Mouse (Mus musculus): ENCODE measurements around the gene R3hcc1l.

Gene R3hcc1l

DNA sequence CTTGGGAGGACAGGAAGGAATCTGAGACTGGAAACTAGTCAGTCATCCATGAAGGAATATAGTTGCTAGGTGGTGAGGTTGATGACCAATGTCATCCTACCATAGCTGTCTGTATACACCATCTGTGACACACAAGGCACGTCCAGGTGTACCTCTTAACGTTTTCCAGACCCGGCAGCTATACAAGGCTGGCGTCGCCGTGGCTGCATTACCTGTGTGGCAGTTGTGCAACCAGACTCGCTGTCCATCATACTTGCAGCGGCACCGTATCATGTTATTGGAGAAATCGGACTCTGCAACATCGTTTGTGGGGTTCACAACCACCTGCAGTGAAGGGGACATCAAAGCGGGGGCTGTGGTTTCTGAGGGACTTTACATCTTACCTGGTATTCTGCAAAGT lies 78.7 kb downstream of the R3hcc1l start:
- DNase-seq (ENCODE audit: extremely low read depth, low read depth), result no peak

DNA sequence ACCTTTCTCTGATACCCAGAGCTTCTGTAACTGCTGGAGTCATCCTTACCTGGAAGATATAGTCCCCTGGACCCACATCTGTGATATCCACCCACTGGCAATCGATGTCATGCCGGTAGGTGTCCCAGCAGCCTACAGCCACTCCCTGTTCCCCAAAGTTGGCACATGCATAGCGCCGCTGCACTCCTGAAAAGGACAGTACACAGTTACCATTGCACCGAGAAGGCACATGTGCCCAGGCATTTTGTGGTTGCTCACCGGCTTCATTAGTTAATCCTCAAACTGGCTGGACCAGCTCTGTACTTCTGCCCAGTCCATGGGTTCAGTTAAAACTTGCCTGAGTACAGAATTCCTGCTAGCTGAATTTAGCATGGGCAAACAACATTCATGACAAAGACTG lies 79.3 kb downstream of the R3hcc1l start:
- no peak for DNase-seq (ENCODE audit: extremely low read depth, low read depth)

DNA sequence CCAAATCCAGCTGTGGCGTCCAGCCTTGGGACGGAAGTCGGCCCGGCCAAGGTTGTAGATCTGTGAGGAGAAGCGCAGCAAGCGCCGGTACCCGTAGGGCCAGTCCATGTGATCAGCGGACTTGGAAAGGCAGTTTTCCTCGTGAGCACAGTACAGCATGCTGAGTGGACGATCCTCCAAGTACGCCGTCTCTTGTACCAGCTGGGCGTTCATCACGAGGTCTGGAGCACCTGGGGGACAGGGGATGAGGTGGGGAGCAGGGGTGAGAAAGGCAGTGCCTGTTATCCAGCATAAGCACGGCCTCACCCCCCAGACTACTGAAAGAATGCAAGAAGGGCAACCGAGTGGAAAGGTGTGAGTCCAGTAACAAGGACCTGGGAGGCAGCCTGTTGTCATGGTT lies 81.3 kb downstream of the R3hcc1l start:
- no peak for DNase-seq (ENCODE audit: extremely low read depth, low read depth)

DNA sequence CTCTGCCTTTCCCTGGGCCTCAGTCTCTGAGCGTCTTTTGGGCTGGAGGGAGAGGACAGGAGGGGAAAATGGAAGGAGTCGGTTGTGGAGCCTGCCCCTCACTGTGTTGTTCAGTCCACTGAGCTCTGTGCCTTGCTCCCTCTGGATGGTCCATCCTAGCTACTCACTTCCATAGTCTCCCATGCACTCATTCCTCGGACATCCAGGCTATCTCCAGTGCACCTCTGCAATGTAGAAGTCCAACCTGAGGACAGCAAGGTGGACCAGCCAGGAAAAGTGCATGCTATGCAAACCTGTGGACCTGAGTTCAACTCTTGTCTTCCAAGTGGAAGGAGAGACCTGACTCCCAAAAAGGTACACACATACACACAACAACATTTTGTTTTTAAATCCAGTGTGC lies 82.0 kb downstream of the R3hcc1l start:
- DNase-seq (ENCODE audit: extremely low read depth, low read depth), result no peak

DNA sequence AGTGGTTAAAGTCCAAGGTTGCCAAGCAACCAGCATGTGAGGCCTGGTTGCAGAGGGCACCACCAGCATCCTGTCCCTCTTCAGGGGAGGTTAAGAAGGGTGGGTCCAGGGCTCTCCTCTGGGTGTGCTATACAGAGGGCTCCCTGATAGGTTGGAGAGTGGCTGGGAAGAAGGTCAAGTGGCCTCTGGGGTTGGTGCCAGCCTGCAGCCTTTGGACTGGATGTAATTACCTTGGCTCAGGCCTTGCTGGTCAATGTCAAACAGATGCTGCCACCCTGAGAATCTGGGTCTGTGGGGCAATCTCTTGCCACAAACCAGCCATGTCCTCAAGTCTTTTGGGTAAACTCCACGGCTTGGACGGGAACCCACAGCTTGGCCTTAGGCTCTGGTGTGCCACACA lies 82.9 kb downstream of the R3hcc1l start:
- no peak for DNase-seq (ENCODE audit: extremely low read depth, low read depth)

DNA sequence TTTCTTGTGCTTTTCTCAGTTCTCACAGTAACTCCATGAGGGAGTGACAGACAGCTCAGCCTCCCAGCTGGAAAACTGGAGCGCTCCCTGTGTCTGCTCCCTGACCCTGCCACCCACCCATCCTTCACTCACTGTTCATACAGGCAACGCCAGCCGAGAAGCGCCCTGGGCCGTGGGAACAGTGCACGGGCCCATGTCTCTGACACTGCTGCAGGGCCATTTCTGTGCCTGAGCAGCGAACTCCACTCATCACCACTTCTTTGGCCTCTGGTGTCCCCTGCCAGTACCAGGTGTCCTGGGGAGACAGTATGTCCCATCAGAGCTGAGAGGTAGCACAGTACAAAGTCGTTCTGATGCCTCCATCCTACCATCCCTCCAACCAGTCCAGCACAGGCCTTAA lies 83.5 kb downstream of the R3hcc1l start:
- no peak for DNase-seq (ENCODE audit: extremely low read depth, low read depth)

DNA sequence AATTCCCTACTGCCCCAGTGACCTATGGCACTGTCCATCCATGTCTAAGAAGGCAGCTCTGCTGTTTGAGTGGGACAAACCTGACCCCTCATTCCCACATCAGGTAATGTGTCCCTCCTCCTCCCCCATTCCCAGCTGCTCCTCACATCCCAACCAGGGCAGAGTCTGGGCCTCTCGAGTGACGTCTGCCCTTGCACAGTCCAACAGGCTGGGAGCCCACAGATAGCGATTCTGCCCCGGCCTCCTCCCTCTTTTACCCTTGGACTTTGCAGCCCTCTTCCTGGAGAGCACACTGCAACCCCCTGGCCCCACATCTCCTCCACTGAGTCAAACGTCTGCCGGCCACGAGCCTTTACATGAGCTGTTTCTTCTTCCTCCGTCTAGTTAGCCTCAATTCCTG lies 84.0 kb downstream of the R3hcc1l start:
- DNase-seq (ENCODE audit: extremely low read depth, low read depth), result no peak

DNA sequence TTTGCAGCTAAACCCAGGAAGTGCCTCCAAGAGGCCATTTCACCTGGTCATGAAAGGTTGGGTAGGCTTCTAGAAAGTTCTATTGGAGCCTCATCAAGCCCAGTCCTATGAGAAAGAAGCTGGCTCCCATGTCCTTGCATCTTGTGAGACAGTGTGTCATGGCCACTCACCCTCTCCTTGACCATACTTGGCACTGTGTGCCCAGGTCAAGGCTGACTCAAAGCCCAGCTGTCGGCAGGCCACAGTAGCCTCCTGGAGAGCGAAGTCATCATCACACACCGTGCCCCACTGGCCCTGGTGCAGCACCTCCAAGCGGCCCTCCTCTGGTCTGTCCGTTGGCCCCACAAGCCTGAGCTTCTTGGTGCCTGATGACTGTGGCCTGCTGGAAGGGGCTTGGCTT lies 89.5 kb downstream of the R3hcc1l start:
- no peak for DNase-seq (ENCODE audit: extremely low read depth, low read depth)

DNA sequence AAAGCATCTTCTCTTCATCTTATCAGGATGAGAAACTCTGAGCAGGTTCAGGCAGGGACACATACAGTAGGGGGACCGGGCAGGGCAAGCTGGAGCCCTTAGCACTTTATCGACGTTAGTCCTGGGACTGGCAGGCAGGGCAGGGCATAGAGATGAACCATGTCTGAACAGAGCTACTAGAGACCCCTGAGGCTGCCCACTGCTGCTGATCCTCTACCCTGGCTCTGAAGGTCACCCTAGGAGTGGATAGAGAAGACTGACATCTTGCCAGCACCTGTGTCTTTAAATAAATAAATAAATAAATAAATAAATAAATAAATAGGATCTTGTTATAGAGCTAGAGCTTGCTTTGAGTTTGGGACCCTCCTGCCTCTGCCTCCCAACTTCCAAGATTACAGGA lies 91.2 kb downstream of the R3hcc1l start:
- no peak for DNase-seq (ENCODE audit: extremely low read depth, low read depth)

DNA sequence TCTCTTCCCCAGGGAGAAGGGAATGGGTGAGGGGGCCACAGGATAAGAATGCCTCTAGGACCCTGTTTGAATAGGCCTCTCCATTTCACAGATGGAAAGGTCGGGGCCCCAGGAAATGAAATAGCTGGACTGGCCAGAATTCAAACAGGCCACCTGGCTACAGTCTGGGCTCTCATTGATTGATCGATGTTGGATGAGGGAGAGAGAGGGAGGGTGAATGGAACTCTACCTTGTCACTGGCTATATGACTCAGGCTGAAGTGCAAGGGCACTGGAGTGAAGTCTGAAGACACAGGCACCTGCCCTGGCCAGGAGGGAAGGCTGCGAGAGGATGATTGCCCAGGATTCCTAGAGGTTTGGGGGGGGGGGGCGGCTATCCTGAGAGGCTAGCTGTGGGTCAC lies 93.2 kb downstream of the R3hcc1l start:
- DNase-seq (ENCODE audit: extremely low read depth, low read depth), result no peak

DNA sequence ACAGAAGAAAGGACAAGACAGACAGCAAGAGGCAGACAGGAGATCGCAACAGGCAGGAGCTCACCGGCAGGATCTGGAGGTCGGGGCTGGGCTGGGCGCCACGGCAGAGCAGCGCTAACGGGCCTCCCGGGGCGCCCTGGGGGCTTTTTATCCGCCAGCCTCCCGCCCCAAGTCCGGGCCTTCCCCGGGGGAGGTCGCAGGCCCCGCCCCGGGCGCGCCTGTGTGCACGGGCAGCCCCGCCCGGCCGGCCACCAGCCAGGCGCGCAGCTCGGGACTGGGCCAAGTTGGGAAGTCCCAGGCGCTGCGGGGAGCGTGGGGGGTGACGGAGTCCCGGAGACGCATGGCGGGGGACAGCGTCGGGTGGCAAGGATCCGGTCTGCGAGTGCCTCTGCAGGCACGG lies 94.1 kb downstream of the R3hcc1l start, which contains the start of gene Loxl4:
Gene Loxl4, minus strand, starts transcription at position 160 of the 400 bp plus-strand sequence.
- DNase-seq (ENCODE audit: extremely low read depth, low read depth), result no peak

DNA sequence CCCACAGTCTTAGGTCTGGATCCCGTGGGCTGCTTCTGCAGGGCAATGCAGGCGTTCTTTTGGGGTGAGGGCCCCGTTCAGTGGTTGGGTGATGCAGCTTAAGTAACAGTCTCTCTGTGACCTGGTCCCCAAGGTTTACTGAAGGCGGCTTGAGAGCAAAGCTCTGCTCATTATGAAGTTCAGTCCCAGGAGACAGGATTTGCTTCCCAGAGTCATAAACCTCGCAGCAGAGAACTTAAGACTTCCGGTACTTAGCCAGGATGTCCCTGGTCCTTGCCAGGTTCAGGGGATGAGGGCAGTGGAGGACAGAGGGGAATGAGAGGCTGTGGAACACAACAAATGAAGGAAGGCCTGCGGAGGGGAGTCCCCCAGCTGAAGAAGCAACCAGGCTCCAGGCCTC lies 94.6 kb downstream of the R3hcc1l start:
- no peak for DNase-seq (ENCODE audit: extremely low read depth, low read depth)

DNA sequence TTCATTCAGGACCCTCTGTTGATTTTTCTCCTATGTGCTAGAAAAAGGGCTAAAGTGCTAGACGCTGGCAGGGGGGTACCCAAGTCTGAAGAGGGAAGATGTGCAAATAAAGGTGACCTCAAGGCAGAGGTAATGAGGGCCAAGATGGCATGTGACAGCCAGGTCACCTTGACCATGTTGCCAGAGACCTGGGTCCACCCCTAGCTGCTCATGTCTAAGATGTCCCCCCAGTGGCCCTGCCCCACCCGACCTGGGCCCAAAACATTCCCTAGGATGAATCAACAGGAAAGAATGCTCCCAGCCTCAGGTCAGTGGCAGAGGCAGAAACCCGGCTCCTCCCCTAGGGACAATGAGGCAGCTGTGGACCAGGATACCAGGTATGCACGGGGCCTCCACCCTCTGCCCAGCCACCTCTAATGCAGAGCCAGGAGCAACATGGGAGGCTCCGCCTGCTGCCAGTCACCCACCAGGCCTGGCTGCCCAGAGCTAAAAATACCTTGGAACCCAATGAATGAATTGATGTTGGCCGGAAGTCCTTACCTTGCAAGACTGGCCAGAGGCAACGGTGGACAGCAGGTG lies 95.2 kb downstream of the R3hcc1l start:
- DNase-seq (ENCODE audit: extremely low read depth, low read depth), result no peak

DNA sequence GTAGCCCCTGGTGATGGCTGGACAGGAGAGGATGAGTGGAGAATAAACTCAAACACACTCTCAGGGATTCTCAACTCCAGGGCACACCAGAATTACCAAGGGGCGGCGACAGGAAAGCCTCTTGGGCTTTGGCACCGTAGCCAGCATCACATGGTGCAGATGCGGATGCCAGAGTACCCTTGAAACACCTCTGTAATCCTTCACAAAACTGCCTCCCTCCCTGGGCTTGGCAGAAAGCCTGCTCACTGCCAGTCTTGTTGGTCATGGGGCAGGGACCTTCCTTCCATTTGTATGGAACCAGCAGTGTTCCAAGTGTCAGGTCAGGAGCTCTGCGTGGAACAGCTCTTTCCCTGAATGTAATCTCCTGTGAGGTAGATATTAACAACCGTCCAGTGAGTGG lies 109.5 kb downstream of the R3hcc1l start:
- no peak for DNase-seq (ENCODE audit: extremely low read depth, low read depth)

DNA sequence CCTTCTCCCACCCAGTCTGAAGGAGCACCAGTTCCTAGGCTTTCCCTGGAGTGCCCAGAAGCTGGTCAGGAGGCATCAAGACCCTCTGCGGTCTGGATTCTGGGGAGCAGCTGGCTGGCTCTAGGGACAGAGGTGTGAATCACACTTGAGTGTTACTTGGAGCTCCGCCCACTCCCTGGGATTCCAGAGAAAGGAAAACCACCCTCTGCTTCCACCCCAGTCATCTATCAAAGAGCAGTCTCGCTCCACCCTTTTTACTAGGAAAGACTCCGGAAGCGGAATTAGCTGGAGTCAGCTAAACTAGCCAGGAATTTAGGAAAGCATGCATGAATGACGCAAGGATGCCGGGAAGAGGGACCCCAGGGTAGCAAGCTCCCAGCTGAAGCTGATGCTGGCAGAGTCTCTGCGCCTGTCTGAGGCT lies 113.0 kb downstream of the R3hcc1l start:
- no peak for DNase-seq (ENCODE audit: extremely low read depth, low read depth)

DNA sequence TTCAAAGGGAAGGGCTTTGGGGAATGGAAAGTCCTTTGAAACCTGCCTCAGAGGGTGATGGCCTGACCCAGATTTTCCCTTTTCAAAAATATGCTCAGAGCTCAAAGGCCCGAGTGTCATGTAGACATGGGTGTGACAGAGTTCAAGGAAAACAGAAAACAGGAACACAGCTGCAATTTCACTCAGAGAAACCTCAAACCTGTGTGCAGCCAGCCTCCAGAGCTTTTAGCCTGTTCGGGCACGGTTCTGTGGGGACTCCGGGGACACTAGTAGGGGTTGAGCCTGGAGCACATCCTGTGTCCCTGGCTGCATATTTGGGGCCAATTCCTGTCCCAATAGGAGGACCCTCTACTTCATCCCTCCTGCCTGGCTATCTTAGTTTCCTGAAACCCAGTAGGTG lies 113.7 kb downstream of the R3hcc1l start:
- DNase-seq (ENCODE audit: extremely low read depth, low read depth), result no peak

DNA sequence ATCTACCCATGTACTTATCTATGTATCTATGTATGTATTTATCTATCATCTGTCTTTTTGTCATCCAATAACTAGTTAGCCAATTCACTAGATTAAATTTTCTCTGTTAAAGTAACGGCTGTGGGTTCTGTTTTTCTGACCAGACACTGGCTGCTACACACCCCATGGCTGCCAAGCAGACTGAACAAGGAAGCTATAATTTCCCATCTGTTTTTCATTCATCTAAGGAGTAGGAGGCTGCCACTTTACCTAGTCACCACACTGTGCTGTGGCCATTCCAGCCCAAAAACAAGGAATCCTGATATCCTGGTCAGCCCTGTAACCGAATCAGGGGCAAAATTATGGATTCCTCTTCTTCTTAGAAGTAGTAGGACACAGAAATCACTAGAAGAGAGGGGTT lies 115.1 kb downstream of the R3hcc1l start:
- no peak for DNase-seq (ENCODE audit: extremely low read depth, low read depth)

DNA sequence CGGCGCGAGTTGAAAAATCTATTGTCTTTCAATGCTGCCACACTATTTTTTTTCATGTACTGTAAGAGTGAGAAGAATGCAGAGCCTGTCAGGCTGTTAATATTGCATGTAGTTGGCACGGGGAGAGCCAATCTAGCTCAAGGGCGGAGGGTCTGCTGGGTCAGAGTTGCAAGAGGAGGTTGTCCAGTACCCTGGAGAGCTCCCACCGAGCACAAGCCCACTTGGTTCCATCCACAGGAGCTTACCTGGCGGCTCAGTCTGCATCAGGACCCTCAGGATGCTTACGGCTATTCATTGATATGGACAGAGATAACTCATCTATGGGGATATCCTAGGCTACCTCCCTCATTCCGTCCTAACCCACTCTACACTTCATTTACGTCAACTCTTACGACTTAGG lies 118.1 kb downstream of the R3hcc1l start:
- DNase-seq (ENCODE audit: extremely low read depth, low read depth), result no peak

DNA sequence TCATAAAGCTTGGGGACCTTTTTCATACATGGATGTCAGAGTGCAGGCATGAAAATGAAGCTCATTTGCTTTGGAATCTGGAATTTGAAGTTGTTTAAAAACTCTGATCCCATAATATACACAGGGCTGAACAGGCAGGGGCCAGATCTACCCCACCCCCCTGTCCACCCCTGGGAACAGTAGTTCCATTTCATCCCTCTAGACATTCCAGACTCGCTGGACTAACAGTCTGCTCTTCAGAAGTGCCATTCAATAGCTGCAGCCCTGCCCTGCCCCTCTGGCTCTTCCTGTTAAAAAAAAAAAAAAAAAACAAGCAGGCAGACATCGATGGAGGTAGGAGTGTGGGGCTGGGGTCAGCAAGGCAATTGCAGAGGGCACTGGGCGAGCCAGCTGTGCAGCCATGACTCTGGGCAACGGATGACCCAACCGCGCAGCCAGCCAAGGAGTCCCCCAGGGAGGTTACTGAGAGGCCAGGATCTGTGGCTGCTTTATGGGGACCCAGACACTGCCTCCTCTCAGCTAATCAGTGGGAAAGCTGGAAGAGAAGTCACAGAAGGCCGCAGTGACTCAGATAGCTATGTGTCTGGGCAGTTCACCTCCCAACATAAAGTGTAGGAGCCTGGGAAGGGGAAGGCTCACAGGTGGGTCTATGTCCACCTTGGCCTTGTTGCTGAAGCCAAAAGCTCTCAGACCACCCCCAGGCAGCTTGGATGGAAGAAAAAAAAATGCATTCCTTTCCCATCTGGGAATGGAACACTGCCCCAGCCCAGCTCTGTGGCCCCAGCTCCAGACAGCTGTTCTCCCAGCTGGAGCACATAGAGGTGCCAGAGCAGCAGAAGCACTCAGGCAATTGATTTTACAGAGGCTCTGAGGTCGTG lies 120.3 kb downstream of the R3hcc1l start:
- no peak for DNase-seq (ENCODE audit: extremely low read depth, low read depth)

DNA sequence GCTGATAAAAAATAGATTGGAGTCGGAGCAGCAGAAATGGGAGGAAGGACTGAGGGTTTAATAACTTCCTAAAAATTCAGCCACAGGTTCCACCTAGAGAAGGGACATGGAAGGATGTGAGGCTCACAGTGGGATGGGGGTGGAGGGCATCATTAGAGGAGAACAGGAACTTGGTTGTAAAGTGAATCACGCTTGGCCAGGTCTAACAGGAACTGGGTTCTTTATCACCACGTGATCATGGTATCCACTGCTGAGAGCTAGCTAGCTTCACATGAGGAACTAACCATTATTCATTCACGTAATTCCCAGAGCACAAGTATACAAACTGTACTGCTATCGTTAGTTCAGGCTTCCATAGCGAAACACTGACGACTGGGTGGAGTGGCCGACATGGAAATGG lies 121.0 kb downstream of the R3hcc1l start:
- peak; percentile 49 for DNase-seq (ENCODE audit: extremely low read depth, low read depth)

DNA sequence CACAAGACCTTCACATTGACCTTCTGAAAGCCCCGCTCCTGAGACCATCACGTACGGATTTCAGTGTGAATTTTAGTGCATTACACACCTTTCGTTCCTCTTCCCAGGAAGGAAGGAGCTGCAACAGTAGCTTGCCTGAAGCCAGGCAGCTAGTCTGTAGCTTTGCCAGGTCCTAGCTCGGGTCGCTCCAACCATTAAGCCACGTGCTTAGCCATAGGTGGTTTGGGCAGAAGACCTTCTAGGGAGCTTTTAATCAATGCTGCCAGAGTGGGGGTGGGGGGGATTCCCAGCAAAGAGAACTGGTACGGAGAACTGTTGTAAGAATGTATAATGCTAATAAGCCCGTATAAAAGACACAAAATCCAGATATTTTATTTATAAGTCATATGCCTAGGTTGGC lies 121.7 kb downstream of the R3hcc1l start:
- no peak for DNase-seq (ENCODE audit: extremely low read depth, low read depth)
